Mouse (Mus musculus) cortical plate, adult 2 months (tissue): Measurements from ENCODE around the gene Farp1.

ENCODE experiments used
- CTCF ChIP-seq: fragments of 200-500 bp; IDR thresholded peaks from 2 replicates; pipeline ENCODE4 v1.5.1; 2011; ENCODE audit warnings: mild to moderate bottlenecking, control low read depth, low read length; ENCODE audit not compliant: insufficient read depth; ENCODE audit errors: extremely low read depth
- POLR2A ChIP-seq: fragments of 200-500 bp; IDR thresholded peaks from 2 replicates; pipeline ENCODE4 v1.6.1; 2011; ENCODE audit warnings: mild to moderate bottlenecking, low read length, control low read depth; ENCODE audit not compliant: insufficient read depth; ENCODE audit errors: extremely low read depth

- TF ChIP-seq CTCF (no peak), POLR2A (no peak)
Observed at GRCm38 (mm10) chr14:121015114-121015690, 19.8 kb upstream of the Farp1 start.
